Mouse (Mus musculus) cerebral cortex, adult 2 months (tissue): ENCODE results near the gene Alkbh1.

Experiments used
- WGBS: fragments of 180-500 bp; shearing (Covaris S2); methylation state at CpG from one replicate; pipeline ENCODE4 v1.1.7; 2018; 5-methylcytosine and 5-hydroxymethylcytosine counted together

Gene Alkbh1

GRCm38 (mm10) chr12:87419974-87420485, 23.8 kb downstream of the Alkbh1 start:
- WGBS = 79% methylated on average over 12 of the region's 12 CpGs

- 43% methylated on average over 5 of the region's 5 CpGs for WGBS
These were observed 24.9 kb downstream of the Alkbh1 start for GRCm38 (mm10) chr12:87418921-87419320.

- 36% methylated on average over 7 of the region's 7 CpGs for WGBS
These were observed 27.1 kb downstream of the Alkbh1 start for GRCm38 (mm10) chr12:87416690-87417089.

- whole genome bisulfite sequencing = 77% methylated on average over 4 of the region's 4 CpGs
These were observed 28.5 kb downstream of the Alkbh1 start for GRCm38 (mm10) chr12:87415358-87415757.

- WGBS = 36% methylated on average over 4 of the region's 4 CpGs
These were observed 30.5 kb downstream of the Alkbh1 start for GRCm38 (mm10) chr12:87413179-87413790.

GRCm38 (mm10) chr12:87410999-87411398, 32.8 kb downstream of the Alkbh1 start:
- WGBS = 37% methylated on average over 7 of the region's 7 CpGs

- WGBS = 91% methylated on average over 4 of the region's 4 CpGs
These were observed 34.7 kb downstream of the Alkbh1 start for GRCm38 (mm10) chr12:87409123-87409522.

GRCm38 (mm10) chr12:87407869-87408605, 35.8 kb downstream of the Alkbh1 start:
- WGBS = 37% methylated on average over 21 of the region's 21 CpGs

- 79% methylated on average over 3 of the region's 3 CpGs for WGBS
These were observed 38.1 kb downstream of the Alkbh1 start for GRCm38 (mm10) chr12:87405721-87406120.

GRCm38 (mm10) chr12:87405165-87405564, 38.7 kb downstream of the Alkbh1 start:
- 93% methylated on average over 4 of the region's 4 CpGs for WGBS

- 64% methylated on average over 6 of the region's 6 CpGs for WGBS
These were observed 41.9 kb downstream of the Alkbh1 start for GRCm38 (mm10) chr12:87401883-87402282.

- 94% methylated on average over 10 of the region's 10 CpGs for WGBS
These were observed 44.5 kb downstream of the Alkbh1 start for GRCm38 (mm10) chr12:87399119-87399819.

- WGBS = 72% methylated on average over 4 of the region's 4 CpGs
These were observed 45.9 kb downstream of the Alkbh1 start for GRCm38 (mm10) chr12:87397811-87398417.

GRCm38 (mm10) chr12:87397126-87397525, 46.7 kb downstream of the Alkbh1 start:
- WGBS = 86% methylated on average over 4 of the region's 4 CpGs

GRCm38 (mm10) chr12:87394316-87394715, 49.5 kb downstream of the Alkbh1 start:
- WGBS = 94% methylated on average over 6 of the region's 6 CpGs

GRCm38 (mm10) chr12:87393447-87394145, 50.2 kb downstream of the Alkbh1 start:
- WGBS = 79% methylated on average over 4 of the region's 4 CpGs

GRCm38 (mm10) chr12:87389231-87389630, 54.6 kb downstream of the Alkbh1 start:
- 56% methylated on average over 3 of the region's 3 CpGs for WGBS

GRCm38 (mm10) chr12:87388122-87388774, 55.6 kb downstream of the Alkbh1 start, which contains the start of gene Sptlc2:
Gene Sptlc2, minus strand, starts transcription at chr12:87388355.
- WGBS = under 1% methylated on average over 45 of the region's 45 CpGs

- 2% methylated on average over 60 of the region's 65 CpGs for WGBS
These were observed 56.4 kb downstream of the Alkbh1 start for GRCm38 (mm10) chr12:87387171-87388121.

- WGBS = 91% methylated on average over 3 of the region's 3 CpGs
These were observed 58.8 kb downstream of the Alkbh1 start for GRCm38 (mm10) chr12:87385051-87385450.
